Mouse (Mus musculus): ENCODE data around the gene Ifitm7.
"Not testable (repeated sequence)": the region's sequence is repeated elsewhere in the genome, so short reads cannot be mapped to it uniquely, and the experiment has no call there.

The Ifitm7 gene

GRCm38 (mm10) chr16:13986574-13987478, at the start of gene Ifitm7, which contains the start of gene 2900011O08Rik:
Gene Ifitm7, minus strand, starts transcription at chr16:13986888.
Gene 2900011O08Rik, plus strand, starts transcription at chr16:13986604.
- DNase-seq (ENCODE audit: low read depth, low spot score) = peak; percentile 76

DNA sequence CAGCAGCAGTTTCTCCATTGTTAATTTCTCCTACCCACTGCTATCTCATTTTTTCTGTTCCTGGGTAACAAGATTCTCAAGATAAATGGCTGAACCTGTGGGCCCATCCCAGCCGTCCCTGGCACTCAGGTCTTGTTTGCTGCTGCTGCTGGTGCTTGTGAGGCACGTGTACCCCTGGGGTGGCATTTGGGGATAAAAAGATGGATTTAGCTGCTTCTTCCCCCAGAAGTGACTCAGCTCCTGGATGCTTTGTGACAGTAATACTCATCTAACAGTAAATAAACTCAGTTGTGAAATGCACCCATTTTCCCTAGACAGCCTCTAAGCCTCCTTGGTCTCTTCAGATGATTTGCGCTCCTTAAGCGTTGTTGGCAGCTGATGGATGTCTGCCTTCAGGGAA, 46.4 kb upstream of the Ifitm7 start:
- DNase-seq (ENCODE audit: low read depth, low spot score) = no peak

GRCm38 (mm10) chr16:14030650-14031049, 44.0 kb upstream of the Ifitm7 start:
- DNase-seq (ENCODE audit: low read depth, low spot score) = no peak

- no peak for DNase-seq (ENCODE audit: low read depth, low spot score)
These were observed 43.2 kb upstream of the Ifitm7 start for GRCm38 (mm10) chr16:14029851-14030250.

GRCm38 (mm10) chr16:14029072-14029471, 42.4 kb upstream of the Ifitm7 start:
- DNase-seq (ENCODE audit: low read depth, low spot score) = no peak

DNA sequence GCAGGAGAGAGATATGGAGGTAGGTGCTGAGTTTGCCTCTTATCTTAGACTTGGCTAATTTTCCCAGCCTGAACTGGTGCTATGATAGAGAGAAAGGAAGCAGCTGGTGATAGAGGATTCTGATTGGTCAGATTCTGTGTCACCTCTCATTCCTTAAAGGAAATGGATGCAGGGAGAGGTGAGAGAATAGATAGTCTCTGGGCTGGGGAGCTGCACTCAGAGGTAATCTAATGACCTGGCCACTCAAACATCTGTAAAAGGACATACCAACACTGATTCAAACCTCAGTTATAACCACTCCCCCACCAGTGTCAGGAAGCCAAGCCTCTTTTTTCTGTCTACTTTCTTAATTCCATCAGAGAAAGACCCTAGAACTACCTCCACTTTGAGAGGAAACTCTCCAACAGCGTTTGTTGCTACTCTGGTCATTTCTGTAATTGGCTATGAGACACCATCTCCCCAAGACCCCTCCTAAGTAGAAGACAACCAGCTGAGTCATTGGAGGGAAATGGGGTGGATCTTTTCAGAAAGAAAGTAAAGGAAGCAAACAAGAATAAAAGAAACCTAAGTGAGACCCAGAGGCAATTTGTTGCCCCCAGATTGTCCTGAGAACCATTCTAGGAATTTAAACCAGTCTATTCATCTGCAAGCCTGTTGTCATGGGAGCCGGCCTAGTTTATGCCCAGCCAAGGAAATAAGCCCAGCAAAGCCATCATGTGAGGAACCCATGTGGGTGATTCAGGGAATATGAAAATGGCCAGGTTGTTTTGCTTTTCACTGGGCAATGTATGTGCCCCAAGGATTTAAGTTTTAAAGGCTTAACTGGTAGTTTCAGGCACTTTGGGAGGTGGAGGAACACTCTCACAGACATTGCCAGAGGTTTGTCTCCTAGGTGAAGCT, 38.7 kb upstream of the Ifitm7 start:
- no peak for DNase-seq (ENCODE audit: low read depth, low spot score)

- no peak for DNase-seq (ENCODE audit: low read depth, low spot score)
These were observed 34.6 kb upstream of the Ifitm7 start for GRCm38 (mm10) chr16:14021166-14021822.

DNA sequence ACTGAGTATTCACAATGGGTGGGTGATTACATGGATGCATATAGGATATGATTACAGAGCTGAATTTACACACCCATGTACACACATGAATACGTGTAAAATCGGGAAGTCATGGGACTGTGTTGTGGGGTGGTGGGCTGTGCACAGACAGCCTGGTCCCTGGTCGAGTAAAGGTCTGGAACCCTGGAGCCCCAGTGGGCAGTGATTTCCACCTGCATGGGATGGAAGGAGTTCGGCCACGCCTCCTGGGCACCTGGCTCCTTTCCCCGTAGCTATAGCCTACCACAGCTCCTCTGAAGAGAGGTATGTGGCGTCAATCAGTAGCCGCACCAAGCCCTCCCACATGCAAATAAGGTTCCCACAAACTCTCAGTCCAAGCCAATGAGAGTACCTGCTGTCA, 30.6 kb upstream of the Ifitm7 start:
- DNase-seq (ENCODE audit: low read depth, low spot score) = no peak

DNA sequence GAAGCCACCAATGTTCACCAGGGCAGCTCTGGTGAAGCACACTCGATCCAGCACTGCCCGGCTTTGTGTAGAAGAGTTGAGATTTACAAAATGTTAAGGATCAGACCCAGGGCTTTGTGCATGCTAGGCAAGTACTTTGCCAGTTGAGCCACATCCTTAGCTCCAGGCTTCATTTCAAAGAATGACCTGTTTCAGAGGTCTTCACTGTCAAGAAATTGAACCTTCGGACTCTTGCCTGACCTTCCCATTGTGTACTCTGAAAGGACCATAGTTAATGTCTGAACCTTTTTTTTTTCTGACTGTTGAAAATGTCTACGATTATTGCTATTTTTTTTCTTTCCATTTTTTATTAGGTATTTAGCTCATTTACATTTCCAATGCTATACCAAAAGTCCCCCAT, 23.3 kb upstream of the Ifitm7 start:
- DNase-seq (ENCODE audit: low read depth, low spot score) = no peak

DNA sequence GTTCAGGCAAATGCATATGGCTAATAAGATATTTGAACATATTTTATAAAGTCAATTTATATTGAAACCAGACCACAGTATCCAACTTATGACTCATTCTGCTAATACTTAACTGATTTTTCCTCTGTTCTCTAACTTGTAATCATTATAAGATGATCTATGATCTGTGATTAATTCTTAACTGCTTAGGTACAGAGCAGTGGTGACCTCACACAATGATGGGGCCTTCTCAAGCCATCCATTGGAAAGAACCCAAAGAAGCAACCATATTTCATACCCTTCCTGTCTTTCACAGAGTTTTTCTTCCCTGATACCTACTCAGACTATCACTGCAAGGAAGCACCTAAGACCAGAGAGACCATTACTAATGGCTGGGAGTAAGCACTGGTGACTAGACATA, 22.0 kb upstream of the Ifitm7 start:
- DNase-seq (ENCODE audit: low read depth, low spot score) = no peak

- no peak for DNase-seq (ENCODE audit: low read depth, low spot score)
These were observed 21.4 kb upstream of the Ifitm7 start for GRCm38 (mm10) chr16:14008081-14008480.

DNA sequence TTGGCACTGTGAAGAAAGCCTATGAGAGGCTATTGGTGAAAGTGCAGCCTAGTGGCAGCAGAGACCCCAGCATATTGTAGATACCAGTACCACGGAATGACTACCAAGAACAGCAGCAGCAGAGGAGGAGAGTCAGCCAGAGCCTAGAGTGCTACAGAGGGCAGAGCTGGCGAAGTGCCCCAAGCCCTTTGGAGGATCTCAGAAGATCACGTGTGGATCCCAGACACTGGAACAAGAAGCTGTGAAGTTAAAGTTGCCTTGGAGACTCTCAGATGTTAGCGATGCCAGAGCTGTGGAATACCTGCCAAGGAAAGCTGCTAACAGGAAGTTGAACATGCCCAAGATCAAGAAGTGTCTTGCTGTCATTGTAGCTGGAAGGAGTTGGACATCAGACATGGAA, 18.6 kb upstream of the Ifitm7 start:
- no peak for DNase-seq (ENCODE audit: low read depth, low spot score)

- no peak for DNase-seq (ENCODE audit: low read depth, low spot score)
These were observed 18.0 kb upstream of the Ifitm7 start for GRCm38 (mm10) chr16:14004726-14005125.

DNA sequence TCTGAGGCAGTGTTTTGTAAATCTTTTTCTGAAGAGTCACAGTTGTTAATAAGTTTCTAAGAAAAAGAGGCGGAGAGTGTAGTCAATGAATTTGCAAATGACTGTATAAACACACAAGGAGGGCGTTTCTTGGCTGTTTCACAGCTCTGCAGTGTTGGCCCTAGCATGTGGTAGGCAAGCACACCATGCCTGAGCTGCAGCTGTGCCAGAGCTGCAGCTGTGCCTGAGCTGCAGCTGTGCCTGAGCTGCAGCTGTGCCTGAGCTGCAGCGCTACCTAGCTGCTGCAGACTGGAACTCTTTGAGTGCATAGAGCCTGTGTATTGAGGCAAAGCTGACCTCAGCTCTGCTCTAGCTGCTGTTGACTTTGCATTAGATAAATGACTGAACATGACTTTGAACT, 17.5 kb upstream of the Ifitm7 start:
- DNase-seq (ENCODE audit: low read depth, low spot score) = no peak

DNA sequence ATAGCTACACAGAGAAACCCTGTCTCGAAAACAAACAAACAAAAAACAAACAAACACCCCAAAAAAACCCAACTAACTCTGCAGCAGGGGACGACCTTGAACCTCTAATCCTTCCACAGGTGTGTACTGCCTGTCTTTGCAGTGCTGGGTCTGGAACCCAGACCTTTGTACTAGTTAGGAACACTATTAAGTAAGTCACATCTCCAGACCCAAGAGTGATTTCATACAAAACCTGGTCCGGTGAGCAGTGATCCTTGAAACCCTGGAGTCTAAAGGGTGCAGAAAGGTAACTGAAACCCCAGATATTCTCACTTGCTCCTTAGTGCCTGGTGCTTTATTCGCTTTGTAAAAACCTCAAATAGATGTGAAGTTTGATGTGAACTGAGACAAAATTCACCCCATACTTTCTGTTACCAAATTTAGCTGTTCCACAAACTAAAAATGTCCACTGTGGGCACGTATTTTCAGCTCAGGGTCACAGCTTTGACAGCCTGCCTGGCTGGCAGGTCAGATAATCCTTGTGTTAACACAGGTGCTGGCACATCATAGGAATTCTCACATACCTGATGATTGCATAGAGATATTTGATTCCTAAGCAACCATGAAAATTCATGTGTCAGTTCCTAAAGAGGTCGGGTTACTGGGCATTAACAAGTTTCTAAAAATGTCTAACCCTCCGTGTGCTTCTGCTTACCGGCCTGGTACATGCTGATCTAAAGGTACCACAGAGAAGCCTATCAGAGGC, 16.9 kb upstream of the Ifitm7 start:
- no peak for DNase-seq (ENCODE audit: low read depth, low spot score)

DNA sequence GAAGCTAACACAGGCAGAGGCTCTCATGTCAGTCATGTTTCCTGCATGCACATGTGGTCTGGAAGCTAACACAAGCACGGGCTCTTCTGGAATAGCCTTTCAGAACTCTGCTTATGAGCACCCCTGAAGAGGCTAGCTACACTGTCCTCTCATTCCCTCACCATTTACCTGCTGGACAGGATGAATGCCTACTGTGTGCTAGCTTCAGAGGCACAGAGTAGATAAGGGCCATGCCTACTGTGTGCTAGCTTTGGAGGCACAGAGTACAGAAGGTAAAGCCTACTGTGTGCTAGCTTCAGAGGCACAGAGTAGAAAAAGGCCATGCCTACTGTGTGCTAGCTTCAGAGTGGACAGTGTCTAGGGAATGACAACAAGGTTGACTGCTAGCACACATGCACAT, 7.8 kb upstream of the Ifitm7 start:
- DNase-seq (ENCODE audit: low read depth, low spot score) = no peak

GRCm38 (mm10) chr16:13994076-13994475, 7.4 kb upstream of the Ifitm7 start:
- no peak for DNase-seq (ENCODE audit: low read depth, low spot score)

- no peak for DNase-seq (ENCODE audit: low read depth, low spot score)
These were observed 6.0 kb upstream of the Ifitm7 start for GRCm38 (mm10) chr16:13992518-13993248.

DNA sequence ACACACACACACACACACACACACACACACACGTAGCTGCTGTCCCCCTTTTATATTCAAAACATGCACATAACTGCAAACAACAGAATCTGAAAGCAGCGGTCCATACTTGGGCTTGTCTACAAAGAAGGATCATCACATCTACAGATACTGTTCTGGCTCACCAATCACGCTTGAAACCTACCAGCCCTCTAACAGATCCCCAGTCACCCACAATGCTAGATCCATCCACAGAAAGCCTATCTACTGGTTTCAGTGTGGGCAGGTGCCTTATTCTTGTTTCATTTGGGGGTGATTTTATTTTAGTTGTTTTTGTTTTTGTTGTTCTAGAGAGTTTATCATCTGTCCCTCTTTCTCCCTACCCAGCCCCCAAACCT, 503 bp downstream of the Ifitm7 start:
- no peak for DNase-seq (ENCODE audit: low read depth, low spot score)

GRCm38 (mm10) chr16:13983161-13983560, 3.5 kb downstream of the Ifitm7 start:
- DNase-seq (ENCODE audit: low read depth, low spot score) = no peak

DNA sequence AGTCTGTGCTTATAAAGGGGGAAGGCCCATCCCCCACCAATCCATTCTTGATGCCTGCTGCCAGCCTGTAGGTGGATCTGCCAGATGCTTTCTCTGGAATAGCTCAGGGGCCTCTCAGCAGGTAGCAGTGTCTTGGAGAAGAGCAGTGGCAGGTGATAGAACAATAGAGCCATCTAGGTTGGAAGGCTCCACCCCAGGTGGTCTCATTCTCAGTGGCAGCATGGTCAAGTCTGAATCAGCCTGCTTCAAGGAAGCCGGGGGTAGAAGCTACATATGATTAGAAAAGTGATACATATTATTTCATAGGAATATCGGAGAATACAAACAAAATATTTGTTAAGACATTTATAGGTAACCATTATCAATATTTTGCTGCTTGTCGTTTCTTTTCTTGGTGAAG, 5.0 kb downstream of the Ifitm7 start:
- not testable (repeated sequence) for DNase-seq (ENCODE audit: low read depth, low spot score)
